Mouse (Mus musculus): Measurements from ENCODE around the gene Hsdl1.

GRCm38 (mm10) chr8:119531397-119531796 is 43.6 kb downstream of the Hsdl1 start:
- TF ChIP-seq CTCF (IDR thresholded peaks at IDR 0.05; ENCODE audit: low read depth, low read length) (no peak), POLR2A (IDR thresholded peaks at IDR 0.05; ENCODE audit: insufficient read depth, low read length) (no peak)

All from ES-Bruce4 (cell line).